Mouse (Mus musculus) forebrain, embryonic 15.5 days (tissue): ENCODE data around the gene Hspa1b. TPM values are rescaled to one million over a fixed set of nuclear protein-coding genes. Genes with fewer than 3 reads are reported as not detected.
"Not testable (repeated sequence)": the region's sequence is repeated elsewhere in the genome, so short reads cannot be mapped to it uniquely, and the experiment has no call there.

Experiments used
- ATAC-seq: fragments of 200-750 bp; cut with Nextera tagmentation; replicated peaks from 2 replicates; pipeline ENCODE4 v1.8.0; 2017; ENCODE audit warnings: mild to moderate bottlenecking, moderate TSS enrichment, moderate library complexity
- H3K27ac ChIP-seq: fragments of 300-500 bp; sonication (generic); replicated peaks from 2 replicates; pipeline ENCODE4 v1.5.1; 2015; ENCODE audit warnings: mild to moderate bottlenecking, inconsistent platforms
- H3K27me3 ChIP-seq: fragments of 300-500 bp; sonication (generic); 2 replicates; pipeline ENCODE4 v1.6.1; 2015; ENCODE audit warnings: inconsistent platforms
- H3K36me3 ChIP-seq: fragments of 300-500 bp; sonication (generic); 2 replicates; pipeline ENCODE4 v1.6.1; 2015; ENCODE audit warnings: mild to moderate bottlenecking, inconsistent platforms
- H3K4me1 ChIP-seq: fragments of 300-500 bp; sonication (generic); 2 replicates; pipeline ENCODE4 v1.6.1; 2015; ENCODE audit warnings: inconsistent platforms
- H3K4me2 ChIP-seq: fragments of 300-500 bp; sonication (generic); replicated peaks from 2 replicates; pipeline ENCODE4 v1.6.1; 2015; ENCODE audit warnings: mild to moderate bottlenecking, inconsistent platforms
- H3K4me3 ChIP-seq: fragments of 300-500 bp; sonication (generic); 2 replicates; pipeline ENCODE4 v1.5.1; 2015; ENCODE audit warnings: mild to moderate bottlenecking, inconsistent platforms
- H3K9ac ChIP-seq: fragments of 300-500 bp; sonication (generic); replicated peaks from 2 replicates; pipeline ENCODE4 v1.6.1; 2015; ENCODE audit warnings: mild to moderate bottlenecking, inconsistent platforms
- H3K9me3 ChIP-seq: fragments of 300-500 bp; sonication (generic); 2 replicates; pipeline ENCODE4 v1.6.1; 2016; ENCODE audit warnings: inconsistent platforms
- WGBS: fragments of 180-500 bp; shearing (Covaris S2); methylation state at CpG from one replicate; pipeline ENCODE4 v1.1.7; 2015; ENCODE audit warnings: mixed read lengths; 5-methylcytosine and 5-hydroxymethylcytosine counted together
- polyA plus RNA-seq: library from polyadenylated mRNA; unstranded; fragments of >200 nt; fragmentation: Nextera tagmentation; extraction: Ambion mirVana; gene quantifications from 2 replicates; pipeline ENCODE4 v1.2.1, GENCODE M21; 2015

Hspa1b gene
- polyA plus RNA-seq, 1 experiment from 2014 or later = 0.17 TPM

DNA sequence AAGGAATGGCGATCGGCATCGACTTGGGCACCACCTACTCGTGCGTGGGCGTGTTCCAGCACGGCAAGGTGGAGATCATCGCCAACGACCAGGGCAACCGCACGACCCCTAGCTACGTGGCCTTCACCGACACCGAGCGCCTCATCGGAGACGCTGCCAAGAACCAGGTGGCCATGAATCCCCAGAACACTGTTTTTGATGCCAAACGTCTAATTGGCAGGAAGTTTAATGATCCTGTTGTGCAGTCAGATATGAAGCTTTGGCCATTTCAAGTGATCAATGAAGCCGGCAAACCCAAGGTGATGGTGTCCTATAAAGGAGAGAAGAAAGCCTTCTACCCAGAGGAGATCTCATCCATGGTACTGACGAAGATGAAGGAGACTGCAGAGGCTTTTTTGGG lies 18.0 kb upstream of the Hspa1b start:
- H3K4me1 ChIP-seq = peaks cover 20% of the 10 kb centered on the region
- H3K4me2 ChIP-seq = no peak overlapping the region
- H3K9me3 ChIP-seq = no peaks in the 10 kb centered on the region
- no peak for ATAC-seq
- no peak overlapping the region for H3K27ac ChIP-seq
- no peaks in the 10 kb centered on the region for H3K36me3 ChIP-seq
- no peaks in the 10 kb centered on the region for H3K27me3 ChIP-seq
- no peak overlapping the region for H3K9ac ChIP-seq
- no peak overlapping the region for H3K4me3 ChIP-seq
- 94% methylated on average over 20 of the region's 20 CpGs for WGBS

DNA sequence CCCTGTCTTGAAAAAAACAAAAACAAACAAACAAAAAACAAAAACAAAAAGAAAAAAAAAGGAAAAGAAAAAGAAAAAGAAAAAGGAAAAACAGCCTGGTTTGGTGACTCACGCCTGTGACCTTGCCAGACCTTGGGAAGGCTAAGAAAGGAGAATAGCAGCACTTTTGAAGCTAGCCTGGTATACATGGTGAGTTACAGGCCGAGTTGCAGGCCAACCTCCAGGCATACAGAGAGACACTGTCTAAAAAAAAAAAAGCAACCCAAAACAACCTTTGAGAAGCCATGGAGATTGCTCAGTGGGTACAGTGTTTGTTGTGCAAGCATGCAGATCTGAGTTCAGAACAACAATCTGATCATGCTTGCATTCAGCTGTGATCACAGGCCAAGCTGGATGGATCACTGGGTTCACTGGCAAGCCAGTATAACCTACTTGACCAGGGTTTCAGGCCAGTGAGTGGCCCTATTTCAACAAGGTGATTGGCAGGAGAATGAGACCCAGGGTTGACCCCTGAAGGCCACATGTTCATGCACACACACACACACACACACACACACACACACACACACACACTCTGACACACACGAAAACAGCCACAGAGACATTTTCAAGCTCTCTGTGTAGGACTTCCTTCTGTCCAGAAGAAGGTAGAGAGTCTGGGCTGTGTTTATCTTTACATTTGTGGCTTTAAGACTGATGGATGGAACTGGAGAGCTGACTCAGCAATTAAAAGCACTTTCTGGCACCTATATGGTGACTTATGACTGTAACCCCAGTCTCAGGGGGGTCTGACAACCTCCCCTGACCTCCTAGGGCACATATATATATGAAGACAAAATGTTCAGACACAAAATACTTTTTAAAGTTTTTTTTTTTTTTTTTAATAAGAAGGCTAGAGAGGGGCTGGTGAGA lies 16.8 kb upstream of the Hspa1b start:
- Histone ChIP-seq H3K36me3 (no peaks in the 10 kb centered on the region), H3K27ac (no peak overlapping the region), H3K4me3 (no peak overlapping the region), H3K9ac (no peak overlapping the region), H3K9me3 (no peaks in the 10 kb centered on the region), H3K4me2 (no peak overlapping the region), H3K27me3 (no peaks in the 10 kb centered on the region), H3K4me1 (peaks cover 14% of the 10 kb centered on the region)
- no peak for ATAC-seq
- 90% methylated on average over 3 of the region's 3 CpGs for WGBS

- under 1% methylated on average over 30 of the region's 33 CpGs for WGBS
- peak; percentile 92 for ATAC-seq
- H3K36me3 ChIP-seq, H3K9me3 ChIP-seq, H3K27ac ChIP-seq, H3K4me1 ChIP-seq: not testable (repeated sequence)
- Histone ChIP-seq H3K27me3 (peaks cover 23% of the 10 kb centered on the region; the same call in 1 of the 2 replicates), H3K4me3 (peak within 1 kb of the TSS; percentile 44), H3K4me2 (peak within 1 kb of the TSS; percentile 83), H3K9ac (0 out of 2 replicates have a peak within 1 kb of the TSS, but pooled peaks have one; percentile 30)
Observed at GRCm38 (mm10) chr17:34972069-34972749, 13.2 kb upstream of the Hspa1b start, which contains the start of the genes Hspa1a and Hspa1l. Gene Hspa1a, minus strand, starts transcription at chr17:34972156. Gene Hspa1l, plus strand, starts transcription at chr17:34972703.

GRCm38 (mm10) chr17:34971694-34972068 lies 12.6 kb upstream of the Hspa1b start:
- not testable (repeated sequence) for H3K27ac ChIP-seq, H3K4me1 ChIP-seq, H3K9me3 ChIP-seq, ATAC-seq, H3K36me3 ChIP-seq
- Histone ChIP-seq H3K4me3 (peak overlapping the region; percentile 44), H3K9ac (0 out of 2 replicates have a peak overlapping the region, but pooled peaks have one; percentile 30), H3K4me2 (peak overlapping the region; percentile 83), H3K27me3 (peaks cover 23% of the 10 kb centered on the region; the same call in 1 of the 2 replicates)
- 0% methylated on average over 31 of the region's 43 CpGs for WGBS

DNA sequence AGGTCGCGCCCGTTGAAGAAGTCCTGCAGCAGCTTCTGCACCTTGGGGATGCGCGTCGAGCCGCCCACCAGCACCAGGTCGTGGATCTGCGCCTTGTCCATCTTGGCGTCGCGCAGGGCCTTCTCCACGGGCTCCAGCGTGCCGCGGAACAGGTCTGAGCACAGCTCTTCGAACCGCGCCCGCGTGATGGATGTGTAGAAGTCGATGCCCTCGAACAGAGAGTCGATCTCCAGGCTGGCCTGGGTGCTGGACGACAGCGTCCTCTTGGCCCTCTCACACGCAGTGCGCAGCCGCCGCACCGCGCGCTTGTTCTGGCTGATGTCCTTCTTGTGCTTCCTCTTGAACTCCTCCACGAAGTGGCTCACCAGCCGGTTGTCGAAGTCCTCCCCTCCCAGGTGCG lies 11.8 kb upstream of the Hspa1b start:
- not testable (repeated sequence) for H3K36me3 ChIP-seq, H3K9me3 ChIP-seq, H3K4me3 ChIP-seq, H3K9ac ChIP-seq, H3K4me1 ChIP-seq, H3K4me2 ChIP-seq, ATAC-seq, H3K27ac ChIP-seq
- H3K27me3 ChIP-seq = peaks cover 23% of the 10 kb centered on the region; the same call in 1 of the 2 replicates
- 42% methylated on average over 23 of the region's 37 CpGs for WGBS

DNA sequence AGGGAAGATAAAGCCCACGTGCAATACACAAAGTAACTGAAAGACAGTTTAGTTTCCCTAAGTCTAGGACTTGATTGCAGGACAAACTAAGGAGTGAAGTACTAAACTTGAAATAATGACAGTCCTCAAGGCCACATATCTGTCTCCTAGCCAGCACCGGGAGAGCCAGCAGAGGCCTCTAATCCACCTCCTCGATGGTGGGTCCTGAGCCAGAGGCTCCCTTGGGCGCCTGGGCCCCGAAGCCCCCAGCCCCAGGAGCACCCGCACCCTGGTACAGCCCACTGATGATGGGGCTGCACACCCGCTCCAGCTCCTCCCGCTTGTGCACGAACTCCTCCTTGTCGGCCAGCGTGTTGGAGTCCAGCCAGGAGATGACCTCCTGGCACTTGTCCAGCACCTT lies 10.8 kb upstream of the Hspa1b start, which contains the start of gene Gm20481:
Gene Gm20481, plus strand, starts transcription at position 91 of the 400 bp plus-strand sequence.
- ATAC-seq, H3K4me3 ChIP-seq, H3K4me2 ChIP-seq, H3K36me3 ChIP-seq, H3K27ac ChIP-seq, H3K4me1 ChIP-seq, H3K9ac ChIP-seq, H3K9me3 ChIP-seq: not testable (repeated sequence)
- 73% methylated on average over 7 of the region's 11 CpGs for WGBS
- peaks cover 23% of the 10 kb centered on the region; the same call in 1 of the 2 replicates for H3K27me3 ChIP-seq

DNA sequence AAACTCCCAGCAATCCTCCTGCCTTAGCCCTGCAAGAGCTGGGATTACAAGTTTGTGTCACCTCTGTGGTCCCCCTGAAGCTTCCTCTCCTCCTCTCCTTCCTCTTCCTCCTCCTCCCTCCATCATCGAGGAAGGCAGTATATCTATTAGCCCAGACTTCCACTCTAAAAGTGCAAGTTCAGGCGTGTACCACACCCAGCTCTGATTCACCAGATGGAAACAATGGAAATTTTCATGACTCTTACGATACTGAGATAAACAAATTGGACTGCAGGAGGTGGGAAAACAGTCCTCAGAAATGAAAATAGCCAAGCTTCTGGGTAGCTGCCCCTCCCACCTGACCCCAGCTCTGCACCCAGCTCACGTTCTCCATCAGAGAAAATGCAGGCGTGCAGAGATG lies 6.6 kb upstream of the Hspa1b start:
- Histone ChIP-seq H3K27ac (no peak overlapping the region), H3K4me3 (no peak overlapping the region), H3K9me3 (no peaks in the 10 kb centered on the region), H3K4me2 (no peak overlapping the region), H3K36me3 (no peaks in the 10 kb centered on the region), H3K27me3 (peaks cover 28% of the 10 kb centered on the region; the same call in 1 of the 2 replicates), H3K9ac (no peak overlapping the region), H3K4me1 (no peaks in the 10 kb centered on the region)
- WGBS = 79% methylated on average over 5 of the region's 5 CpGs
- ATAC-seq = no peak

- no peak overlapping the region for H3K27ac ChIP-seq
- peaks cover 3% of the 10 kb centered on the region; the same call in 1 of the 2 replicates for H3K4me1 ChIP-seq
- 10% methylated on average over 1 of the region's 1 CpGs for WGBS
- no peaks in the 10 kb centered on the region for H3K36me3 ChIP-seq
- ATAC-seq = no peak
- H3K9ac ChIP-seq = no peak overlapping the region; the same call in 1 of the 2 replicates
- peaks cover 31% of the 10 kb centered on the region; the same call in 1 of the 2 replicates for H3K27me3 ChIP-seq
- no peak overlapping the region for H3K4me3 ChIP-seq
- no peak overlapping the region for H3K4me2 ChIP-seq
- no peaks in the 10 kb centered on the region for H3K9me3 ChIP-seq
Observed at GRCm38 (mm10) chr17:34964640-34965049, 5.6 kb upstream of the Hspa1b start.

DNA sequence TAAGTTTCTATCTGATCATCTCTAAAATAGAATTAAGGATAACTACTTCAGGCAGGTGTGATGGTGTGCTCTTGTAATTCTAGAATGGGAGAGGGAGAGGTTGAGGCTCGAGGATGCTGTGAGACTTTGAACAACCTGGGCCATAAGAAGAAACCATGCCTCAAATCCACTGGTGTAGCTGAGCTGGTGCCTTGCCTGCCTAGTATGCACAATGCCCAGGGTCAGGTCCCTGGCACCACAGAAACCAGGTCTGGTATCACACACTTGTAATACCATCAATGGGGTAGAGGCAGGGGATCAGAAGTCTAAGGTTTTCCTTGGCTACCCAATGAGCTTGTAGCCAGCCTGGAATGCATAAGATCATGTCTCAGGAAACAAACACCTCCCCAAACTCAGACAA lies 3.8 kb upstream of the Hspa1b start:
- no peaks in the 10 kb centered on the region for H3K9me3 ChIP-seq
- H3K27me3 ChIP-seq = peaks cover 15% of the 10 kb centered on the region; the same call in 1 of the 2 replicates
- H3K4me3 ChIP-seq = no peak overlapping the region
- H3K9ac ChIP-seq = no peak overlapping the region
- H3K4me1 ChIP-seq = peaks cover 7% of the 10 kb centered on the region; the same call in 1 of the 2 replicates
- no peaks in the 10 kb centered on the region for H3K36me3 ChIP-seq
- ATAC-seq = no peak
- WGBS = 60% methylated on average over 1 of the region's 1 CpGs
- H3K27ac ChIP-seq = no peak overlapping the region
- no peak overlapping the region for H3K4me2 ChIP-seq

- Histone ChIP-seq H3K36me3 (no peaks in the 10 kb centered on the region), H3K4me1 (peaks cover 7% of the 10 kb centered on the region; the same call in 1 of the 2 replicates), H3K9ac (no peak overlapping the region), H3K27me3 (peaks cover 11% of the 10 kb centered on the region; the same call in 1 of the 2 replicates), H3K4me2 (no peak overlapping the region), H3K9me3 (no peaks in the 10 kb centered on the region), H3K4me3 (no peak overlapping the region), H3K27ac (no peak overlapping the region)
- WGBS = 32% methylated on average over 3 of the region's 3 CpGs
- no peak for ATAC-seq
Observed at GRCm38 (mm10) chr17:34962125-34962524, 3.1 kb upstream of the Hspa1b start.

DNA sequence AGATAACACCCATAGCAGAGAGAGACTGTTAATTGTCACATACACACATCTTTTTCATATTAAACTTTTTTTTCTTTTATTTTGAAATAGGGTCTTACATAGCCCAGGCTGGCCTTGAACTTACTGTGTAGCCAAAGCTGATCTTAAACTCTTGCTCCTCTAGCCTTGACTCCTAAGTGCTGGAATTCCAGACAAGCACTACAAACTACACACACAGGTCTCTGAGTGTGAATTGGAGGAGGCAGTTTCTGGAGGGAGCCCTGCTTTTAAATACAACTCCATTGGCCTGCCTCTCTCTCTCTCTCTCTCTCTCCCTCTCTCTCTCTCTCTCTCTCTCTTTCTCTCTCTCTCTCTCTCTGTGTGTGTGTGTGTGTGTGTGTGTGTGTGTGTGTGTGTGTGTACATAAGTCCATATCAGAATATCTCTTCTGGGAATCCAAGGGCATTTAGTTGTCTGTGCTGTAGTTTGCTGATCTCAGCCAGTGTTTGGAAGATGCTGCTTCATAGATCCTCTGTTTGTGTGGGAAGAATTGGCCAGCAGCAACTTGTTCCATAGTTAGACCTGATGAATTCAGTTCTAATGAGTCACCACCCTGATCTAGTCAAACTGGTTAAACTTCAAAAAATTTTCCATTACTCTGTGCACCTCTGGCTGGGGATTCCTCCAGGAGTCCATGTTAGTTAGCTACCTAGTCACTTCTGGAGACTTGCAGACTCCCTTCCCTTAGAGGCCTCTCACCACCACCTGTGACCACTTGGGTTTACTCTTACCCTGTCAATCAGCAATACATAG lies 1.9 kb upstream of the Hspa1b start:
- ATAC-seq = no peak
- Histone ChIP-seq H3K9me3 (no peaks in the 10 kb centered on the region), H3K4me2 (no peak overlapping the region), H3K27ac (no peak overlapping the region), H3K9ac (no peak overlapping the region), H3K36me3 (no peaks in the 10 kb centered on the region), H3K4me3 (no peak overlapping the region), H3K4me1 (peaks cover 7% of the 10 kb centered on the region; the same call in 1 of the 2 replicates), H3K27me3 (peaks cover 14% of the 10 kb centered on the region)
